Mouse (Mus musculus): Measurements from ENCODE around the gene Eva1b. TPM values are rescaled to one million over a fixed set of nuclear protein-coding genes. Genes with fewer than 3 reads are reported as not detected.

Eva1b gene
- polyA plus RNA-seq, 2 experiments, result 11.9 to 12.0 TPM

GRCm38 (mm10) chr4:126118651-126119050 is 28.9 kb upstream of the Eva1b start:
- WGBS (ENCODE audit: insufficient replicate concordance), result 72% methylated on average over 4 of the region's 4 CpGs
- Histone ChIP-seq H3K4me2 (ENCODE audit: low read depth) (no peak overlapping the region), H3K36me3 (replicated peaks; ENCODE audit: control insufficient read depth, insufficient read depth, low read depth) (no peaks in the 10 kb centered on the region), H3K4me3 (ENCODE audit: insufficient read depth in 1 of 2, low read depth in 2 of 2, low read length in 2 of 2) (no peak overlapping the region), H3K27ac (no peak overlapping the region), H3K4me1 (replicated peaks; ENCODE audit: control insufficient read depth in 2 of 2, insufficient read depth in 2 of 2, low read length in 1 of 2) (no peaks in the 10 kb centered on the region), H3K27me3 (ENCODE audit: control insufficient read depth, insufficient read depth, low read length) (no peaks in the 10 kb centered on the region), H3K9ac (replicated peaks) (no peak overlapping the region), H3K9me3 (ENCODE audit: control insufficient read depth, low read length) (no peaks in the 10 kb centered on the region)
- no peak for ATAC-seq (ENCODE audit: insufficient read depth)
- DNase-seq (ENCODE audit: low read depth in 3 of 3, low spot score in 3 of 3), result no peak
- TF ChIP-seq EP300 (IDR thresholded peaks at IDR 0.05; ENCODE audit: low read depth) (no peak), CTCF (IDR thresholded peaks at IDR 0.05; ENCODE audit: low read depth) (no peak)

DNA sequence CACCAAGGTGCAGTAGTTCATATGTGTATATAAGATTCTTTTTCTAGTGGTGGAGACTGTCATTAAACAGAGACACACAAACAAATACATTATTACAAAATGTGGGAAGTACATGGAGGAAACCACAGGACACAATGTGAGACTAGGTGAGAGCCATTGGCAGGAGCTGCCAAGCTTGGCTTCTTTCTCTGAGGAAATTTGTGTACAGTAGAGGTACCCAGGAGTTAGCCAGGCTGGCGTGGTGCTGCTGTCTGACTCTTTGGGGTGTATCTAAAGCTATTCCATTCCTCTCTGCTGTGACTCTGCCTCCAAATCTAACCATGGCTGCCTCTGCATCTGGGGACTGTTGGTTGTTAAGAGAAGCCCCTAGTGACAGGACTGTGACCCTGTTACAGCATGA is 28.5 kb upstream of the Eva1b start:
- H3K36me3 ChIP-seq (replicated peaks; ENCODE audit: control insufficient read depth, insufficient read depth, low read depth), result no peaks in the 10 kb centered on the region
- no peaks in the 10 kb centered on the region for H3K9me3 ChIP-seq (ENCODE audit: control insufficient read depth, low read length)
- no peak overlapping the region for H3K4me2 ChIP-seq (ENCODE audit: low read depth)
- TF ChIP-seq CTCF (IDR thresholded peaks at IDR 0.05; ENCODE audit: low read depth) (no peak), EP300 (IDR thresholded peaks at IDR 0.05; ENCODE audit: low read depth) (no peak)
- WGBS (ENCODE audit: insufficient replicate concordance), result 71% methylated on average over 1 of the region's 1 CpGs
- no peak for DNase-seq (ENCODE audit: low read depth in 3 of 3, low spot score in 3 of 3)
- H3K9ac ChIP-seq (replicated peaks), result no peak overlapping the region
- H3K27me3 ChIP-seq (ENCODE audit: control insufficient read depth, insufficient read depth, low read length), result no peaks in the 10 kb centered on the region
- no peak overlapping the region for H3K4me3 ChIP-seq (ENCODE audit: insufficient read depth in 1 of 2, low read depth in 2 of 2, low read length in 2 of 2)
- H3K27ac ChIP-seq, result no peak overlapping the region
- ATAC-seq (ENCODE audit: insufficient read depth), result no peak
- H3K4me1 ChIP-seq (replicated peaks; ENCODE audit: control insufficient read depth in 2 of 2, insufficient read depth in 2 of 2, low read length in 1 of 2), result no peaks in the 10 kb centered on the region

DNA sequence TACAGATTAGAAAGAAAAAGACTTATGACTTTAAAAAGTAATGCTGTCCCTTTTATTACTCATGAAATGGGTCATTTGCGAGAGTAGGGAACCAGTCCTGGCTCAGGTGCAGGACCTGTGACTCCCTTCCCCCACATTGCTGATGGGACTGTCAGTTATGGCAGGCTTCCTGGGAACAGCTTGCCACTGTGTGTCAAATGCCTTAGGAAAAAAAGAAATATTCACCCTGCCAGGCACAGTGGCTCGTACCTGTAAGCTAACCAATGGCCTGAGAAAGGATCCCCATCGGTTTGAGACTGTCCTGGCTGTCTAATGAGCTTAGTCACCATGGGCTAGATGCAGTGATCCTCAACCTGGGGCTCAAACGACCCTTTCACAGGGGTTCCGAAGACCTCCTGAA is 27.5 kb upstream of the Eva1b start:
- Histone ChIP-seq H3K27ac (no peak overlapping the region), H3K4me3 (ENCODE audit: insufficient read depth in 1 of 2, low read depth in 2 of 2, low read length in 2 of 2) (no peak overlapping the region), H3K27me3 (ENCODE audit: control insufficient read depth, insufficient read depth, low read length) (no peaks in the 10 kb centered on the region), H3K9me3 (ENCODE audit: control insufficient read depth, low read length) (no peaks in the 10 kb centered on the region), H3K4me2 (ENCODE audit: low read depth) (no peak overlapping the region), H3K36me3 (replicated peaks; ENCODE audit: control insufficient read depth, insufficient read depth, low read depth) (no peaks in the 10 kb centered on the region), H3K9ac (replicated peaks) (no peak overlapping the region), H3K4me1 (replicated peaks; ENCODE audit: control insufficient read depth in 2 of 2, insufficient read depth in 2 of 2, low read length in 1 of 2) (no peaks in the 10 kb centered on the region)
- DNase-seq (ENCODE audit: low read depth in 3 of 3, low spot score in 3 of 3), result no peak
- 70% methylated on average over 5 of the region's 5 CpGs for WGBS (ENCODE audit: insufficient replicate concordance)
- TF ChIP-seq CTCF (IDR thresholded peaks at IDR 0.05; ENCODE audit: low read depth) (no peak), EP300 (IDR thresholded peaks at IDR 0.05; ENCODE audit: low read depth) (no peak)
- ATAC-seq (ENCODE audit: insufficient read depth), result no peak

GRCm38 (mm10) chr4:126120506-126120905 is 27.0 kb upstream of the Eva1b start:
- Histone ChIP-seq H3K36me3 (replicated peaks; ENCODE audit: control insufficient read depth, insufficient read depth, low read depth) (no peaks in the 10 kb centered on the region; the same call in 1 of the 2 replicates), H3K27ac (no peak overlapping the region), H3K4me3 (ENCODE audit: insufficient read depth in 1 of 2, low read depth in 2 of 2, low read length in 2 of 2) (no peak overlapping the region), H3K4me2 (ENCODE audit: low read depth) (no peak overlapping the region), H3K4me1 (replicated peaks; ENCODE audit: control insufficient read depth in 2 of 2, insufficient read depth in 2 of 2, low read length in 1 of 2) (no peaks in the 10 kb centered on the region), H3K27me3 (ENCODE audit: control insufficient read depth, insufficient read depth, low read length) (no peaks in the 10 kb centered on the region), H3K9me3 (ENCODE audit: control insufficient read depth, low read length) (no peaks in the 10 kb centered on the region), H3K9ac (replicated peaks) (no peak overlapping the region)
- DNase-seq (ENCODE audit: low read depth in 3 of 3, low spot score in 3 of 3) (no peak), ATAC-seq (ENCODE audit: insufficient read depth) (no peak)
- 82% methylated on average over 2 of the region's 2 CpGs for WGBS (ENCODE audit: insufficient replicate concordance)
- TF ChIP-seq EP300 (IDR thresholded peaks at IDR 0.05; ENCODE audit: low read depth) (no peak), CTCF (IDR thresholded peaks at IDR 0.05; ENCODE audit: low read depth) (no peak)

GRCm38 (mm10) chr4:126123309-126124040 is 24.1 kb upstream of the Eva1b start:
- Histone ChIP-seq H3K27ac (no peak overlapping the region), H3K9ac (replicated peaks) (no peak overlapping the region), H3K4me3 (ENCODE audit: insufficient read depth in 1 of 2, low read depth in 2 of 2, low read length in 2 of 2) (no peak overlapping the region), H3K27me3 (ENCODE audit: control insufficient read depth, insufficient read depth, low read length) (no peaks in the 10 kb centered on the region), H3K9me3 (ENCODE audit: control insufficient read depth, low read length) (no peaks in the 10 kb centered on the region), H3K4me1 (replicated peaks; ENCODE audit: control insufficient read depth in 2 of 2, insufficient read depth in 2 of 2, low read length in 1 of 2) (no peaks in the 10 kb centered on the region), H3K4me2 (ENCODE audit: low read depth) (no peak overlapping the region), H3K36me3 (replicated peaks; ENCODE audit: control insufficient read depth, insufficient read depth, low read depth) (no peaks in the 10 kb centered on the region; the same call in 1 of the 2 replicates)
- TF ChIP-seq EP300 (IDR thresholded peaks at IDR 0.05; ENCODE audit: low read depth) (no peak), CTCF (IDR thresholded peaks at IDR 0.05; ENCODE audit: low read depth) (no peak)
- WGBS (ENCODE audit: insufficient replicate concordance), result 76% methylated on average over 10 of the region's 10 CpGs
- DNase-seq (ENCODE audit: low read depth in 3 of 3, low spot score in 3 of 3) (no peak), ATAC-seq (ENCODE audit: insufficient read depth) (no peak)
